Mouse (Mus musculus) ES-Bruce4 (cell line): ENCODE results near the gene Rprd1b.

Experiments
- CTCF ChIP-seq: IDR thresholded peaks from one replicate; pipeline ENCODE4 v1.8.1; 2011; ENCODE audit warnings: low read depth, low read length
- EP300 ChIP-seq: IDR thresholded peaks from 2 replicates; pipeline ENCODE4 v1.6.1; 2011; ENCODE audit warnings: low read depth, low read length; ENCODE audit not compliant: insufficient read depth
- POLR2A ChIP-seq: IDR thresholded peaks from one replicate; pipeline ENCODE4 v1.8.1; 2011; ENCODE audit warnings: low read length; ENCODE audit not compliant: insufficient read depth

DNA sequence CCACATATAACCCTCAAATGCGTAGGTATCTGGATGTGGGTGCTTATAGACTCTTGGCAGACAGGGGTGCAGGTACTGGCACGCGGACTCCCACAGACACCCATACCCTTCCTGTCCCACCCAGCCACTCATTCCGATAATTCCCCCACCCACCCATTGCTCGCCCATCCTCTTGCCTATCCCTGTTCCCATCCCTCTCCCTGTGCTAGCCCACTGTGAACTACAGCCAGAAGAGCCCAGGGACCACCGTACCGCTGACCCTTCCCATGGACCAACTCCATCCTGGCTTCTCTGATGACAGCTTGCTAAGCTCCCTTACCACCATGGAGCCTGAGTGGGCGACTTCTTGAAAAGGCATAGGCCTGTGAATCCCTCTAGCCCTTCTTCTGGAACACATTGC, 118.7 kb downstream of the Rprd1b start:
- TF ChIP-seq CTCF (no peak), EP300 (no peak), POLR2A (no peak)
